In the genomic region with DNA sequence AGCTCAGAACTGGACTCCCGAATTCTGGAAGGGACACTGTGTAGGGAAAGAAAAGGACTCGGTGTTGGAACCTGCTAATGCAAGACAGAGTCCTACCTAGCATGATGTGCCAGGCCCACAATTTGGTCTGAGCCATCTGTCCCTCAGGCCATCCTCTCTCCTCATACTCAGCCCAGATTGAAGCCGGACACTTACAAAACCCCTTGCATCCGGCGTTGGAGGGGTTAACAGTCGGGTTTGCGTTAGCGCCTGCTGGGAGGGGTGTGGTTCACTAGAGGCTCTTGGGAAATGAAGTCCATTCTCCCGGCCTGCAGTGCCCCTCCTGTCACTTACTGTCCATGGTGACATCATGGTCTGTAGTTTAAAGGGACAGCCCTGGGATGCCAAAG, we compare ENCODE assay signal across 8 mouse cellular contexts. TPM values are rescaled to one million over a fixed set of nuclear protein-coding genes. Genes with fewer than 3 reads are reported as not detected.
DNase-seq lines count a peak whose midpoint lies in the region; ATAC-seq and TF ChIP-seq lines count a peak whose summit lies in the region.

No protein-coding gene starts in this region.

- no peaks in the 10 kb centered on the region for H3K9me3 ChIP-seq in MEL (replicated peaks; ENCODE audit: insufficient read depth, low read length)
- no peaks in the 10 kb centered on the region for H3K9me3 ChIP-seq in lung, embryonic 16.5 days (ENCODE audit: control insufficient read depth, low read length)

- TF ChIP-seq POLR2A in MEL (IDR thresholded peaks at IDR 0.05; ENCODE audit: control insufficient read depth in 1 of 2, insufficient read depth in 1 of 2, low read depth in 1 of 2, low read length in 2 of 2, poor library complexity in 1 of 2): no peak; a peak in 2 of 4 replicates

- peak; percentile 95 for DNase-seq in MEL (ENCODE audit: low read depth, low spot score)
- peak; percentile 92 for DNase-seq in cerebellum, adult 8-10 months
- DNase-seq in forelimb bud, embryonic 11.5 days (ENCODE audit: low read depth, low spot score): peak; percentile 90
- DNase-seq in layer of hippocampus, adult 9-10 months (ENCODE audit: low spot score): peak; percentile 86
- peak; percentile 63 for DNase-seq in ovary, postnatal 10 days (ENCODE audit: low spot score)
- peak; percentile 81 to 84 for DNase-seq in thymus, postnatal 10 days (ENCODE audit: low spot score in 2 of 2)

- H3K4me3 ChIP-seq in MEL (ENCODE audit: control insufficient read depth in 1 of 2, insufficient read depth in 1 of 2, low read depth in 2 of 2, low read length in 2 of 2): peak overlapping the region; percentile 54 to 85
- H3K4me3 ChIP-seq in lung, embryonic 16.5 days (ENCODE audit: low read length): peak overlapping the region; percentile 87

- no peak for TF ChIP-seq EP300 in MEL (IDR thresholded peaks at IDR 0.05; ENCODE audit: low read depth in 1 of 2, low read length in 2 of 2)

- peak overlapping the region; percentile 94 for H3K27ac ChIP-seq in MEL (ENCODE audit: control insufficient read depth, low read depth, low read length)
- peak overlapping the region; percentile 99 for H3K27ac ChIP-seq in lung, embryonic 16.5 days (ENCODE audit: low read length)

- TF ChIP-seq CTCF in MEL (IDR thresholded peaks at IDR 0.05 in 2 of 3, conservative IDR thresholded peaks at IDR 0.05 in 1 of 3; ENCODE audit: control insufficient read depth in 1 of 3, insufficient read depth in 1 of 3, low read depth in 2 of 3, low read length in 3 of 3, poor library complexity in 1 of 3, severe bottlenecking in 1 of 3): no peak

- no peaks in the 10 kb centered on the region for H3K27me3 ChIP-seq in MEL (ENCODE audit: control insufficient read depth in 1 of 2, insufficient read depth in 2 of 2, low read length in 2 of 2)
- H3K27me3 ChIP-seq in lung, embryonic 16.5 days (ENCODE audit: control insufficient read depth, insufficient read depth, low read depth, low read length): no peaks in the 10 kb centered on the region

- peak overlapping the region; percentile 92 for H3K4me2 ChIP-seq in lung, embryonic 16.5 days (ENCODE audit: low read depth, low read length)

- H3K36me3 ChIP-seq in MEL (ENCODE audit: control insufficient read depth in 1 of 2, insufficient read depth in 2 of 2, low read length in 2 of 2): peaks cover 0 to 37% of the 10 kb centered on the region in 2 experiments; a peak in 2 of 4 replicates
- peaks cover 4% of the 10 kb centered on the region for H3K36me3 ChIP-seq in lung, embryonic 16.5 days (ENCODE audit: control insufficient read depth, insufficient read depth, low read length)

- peak overlapping the region; percentile 86 for H3K9ac ChIP-seq in MEL (ENCODE audit: control insufficient read depth, low read depth, low read length, poor library complexity, severe bottlenecking)
- H3K9ac ChIP-seq in lung, embryonic 16.5 days (ENCODE audit: low read length): peak overlapping the region; percentile 84

- peak; percentile 80 to 93 for ATAC-seq in hematopoietic stem cell, adult 5-6 weeks (replicated peaks in 1 of 2; ENCODE audit: insufficient read depth in 1 of 2, low FRiP score in 2 of 2, low TSS enrichment in 1 of 2, low read depth in 1 of 2, poor library complexity in 2 of 2, severe bottlenecking in 2 of 2)
- peak; percentile 92 for ATAC-seq in lung, embryonic 16.5 days (ENCODE audit: low read depth)

- 0% methylated on average over 9 of the region's 9 CpGs for WGBS in lung, embryonic 16.5 days

- no peak for TF ChIP-seq RAD21 in MEL (IDR thresholded peaks at IDR 0.05; ENCODE audit: low read depth, low read length)

- H3K4me1 ChIP-seq in MEL (ENCODE audit: control insufficient read depth in 1 of 2, insufficient read depth in 2 of 2, low read length in 2 of 2): peaks cover 6 to 45% of the 10 kb centered on the region in 2 experiments
- peaks cover 12% of the 10 kb centered on the region for H3K4me1 ChIP-seq in lung, embryonic 16.5 days (replicated peaks; ENCODE audit: control insufficient read depth, insufficient read depth, low read length)

- peaks cover 5% of the 10 kb centered on the region; the same call in 1 of the 2 replicates for H3K79me2 ChIP-seq in MEL (ENCODE audit: control insufficient read depth, insufficient read depth, low read length, poor library complexity)

TF ChIP-seq in MEL, 35 proteins besides CTCF, POLR2A, EP300 and RAD21 (continues in another document):
- TF ChIP-seq ZNF384 (IDR thresholded peaks at IDR 0.05; ENCODE audit: low read depth, low read length): peak; percentile 94
- TF ChIP-seq TCF12 (IDR thresholded peaks at IDR 0.05; ENCODE audit: low read depth, low read length): no peak
- no peak for TF ChIP-seq USF1 (IDR thresholded peaks at IDR 0.05; ENCODE audit: low read depth, low read length)
- TF ChIP-seq TBP (IDR thresholded peaks at IDR 0.05; ENCODE audit: low read depth, low read length): no peak
- no peak for TF ChIP-seq CHD1 (IDR thresholded peaks at IDR 0.05; ENCODE audit: low read depth, low read length)
- TF ChIP-seq NRF1 (IDR thresholded peaks at IDR 0.05; ENCODE audit: insufficient read depth, low read depth, low read length, poor library complexity, severe bottlenecking): 0 out of 2 replicates have a peak, but pooled peaks have one; percentile 40
- no peak for TF ChIP-seq UBTF (IDR thresholded peaks at IDR 0.05; ENCODE audit: borderline replicate concordance, insufficient read depth, low read depth, low read length)
- TF ChIP-seq ZKSCAN1 (IDR thresholded peaks at IDR 0.05; ENCODE audit: low read depth, low read length): no peak
- TF ChIP-seq MXI1 (IDR thresholded peaks at IDR 0.05; ENCODE audit: low read depth, low read length): peak; percentile 78
- no peak for TF ChIP-seq MYC (IDR thresholded peaks at IDR 0.05; ENCODE audit: low read depth, low read length)
- peak; percentile 58; the same call in 1 of the 2 replicates for TF ChIP-seq ELF1 (IDR thresholded peaks at IDR 0.05; ENCODE audit: low read depth, low read length)
- TF ChIP-seq MEF2A (IDR thresholded peaks at IDR 0.05; ENCODE audit: extremely low read depth, insufficient replicate concordance, low read depth, low read length, poor library complexity, severe bottlenecking): no peak
- no peak for TF ChIP-seq TAL1 (IDR thresholded peaks at IDR 0.05; ENCODE audit: low read length)
- TF ChIP-seq SMC3 (IDR thresholded peaks at IDR 0.05; ENCODE audit: low read depth, low read length): no peak
- TF ChIP-seq MAX (IDR thresholded peaks at IDR 0.05; ENCODE audit: low read length): no peak
- no peak for TF ChIP-seq MYB (IDR thresholded peaks at IDR 0.05; ENCODE audit: low read depth, low read length)
- TF ChIP-seq NELFE (IDR thresholded peaks at IDR 0.05; ENCODE audit: low read depth, low read length): no peak
- TF ChIP-seq GABPA (IDR thresholded peaks at IDR 0.05; ENCODE audit: low read depth, low read length): no peak
- no peak for TF ChIP-seq JUND (IDR thresholded peaks at IDR 0.05; ENCODE audit: low read depth, low read length)
- TF ChIP-seq ETS1 (IDR thresholded peaks at IDR 0.05; ENCODE audit: low read depth, low read length): peak; percentile 54; the same call in 1 of the 2 replicates
- no peak for TF ChIP-seq ZC3H11A (IDR thresholded peaks at IDR 0.05; ENCODE audit: low read depth, low read length)
- TF ChIP-seq BHLHE40 (IDR thresholded peaks at IDR 0.05; ENCODE audit: borderline replicate concordance, low read depth, low read length): no peak
- no peak for TF ChIP-seq POLR2AphosphoS2 (IDR thresholded peaks at IDR 0.05; ENCODE audit: low read length)
- no peak for TF ChIP-seq ZMIZ1 (IDR thresholded peaks at IDR 0.05; ENCODE audit: low read depth, low read length)
- TF ChIP-seq CHD2 (IDR thresholded peaks at IDR 0.05; ENCODE audit: low read length): no peak
- TF ChIP-seq USF2 (IDR thresholded peaks at IDR 0.05; ENCODE audit: borderline replicate concordance in 1 of 2, insufficient read depth in 1 of 2, low read depth in 1 of 2, low read length in 2 of 2): no peak
- TF ChIP-seq KAT2A (conservative IDR thresholded peaks at IDR 0.05; ENCODE audit: low read depth, low read length): peak; percentile 79
- no peak for TF ChIP-seq RCOR1 (IDR thresholded peaks at IDR 0.05; ENCODE audit: low read depth, low read length)
- TF ChIP-seq MAZ (IDR thresholded peaks at IDR 0.05; ENCODE audit: low read depth, low read length): no peak

RNA-seq across cellular contexts. Expression of gene Ppp2r5b, which starts 0.4 kb away (rescaled TPM):
- 10.4 and 14.7 TPM in 2 replicates for total RNA-seq in MEL (2012; rRNA removed)
- 10 to 100 TPM in 1 of 2 experiments, not detected in 1; 15.6 TPM for polyA plus RNA-seq in MEL (2012; ENCODE audit: insufficient read depth in 1 of 2, insufficient read length in 2 of 2, low read depth in 1 of 2, low replicate concordance in 2 of 2, missing spikeins in 1 of 2)
- total RNA-seq in hematopoietic stem cell, adult 5-6 weeks (2017): 5.5 and 6.2 TPM in 2 replicates
- 17.8 and 20.2 TPM in 2 replicates for polyA plus RNA-seq in lung, embryonic 16.5 days (2015; fragmentation: Nextera tagmentation; extraction: Ambion mirVana)

RNA-seq across cellular contexts. Expression of gene Atg2a, which starts 5.4 kb away (rescaled TPM):
- total RNA-seq in MEL (2012; rRNA removed): 7.9 and 10.6 TPM in 2 replicates
- polyA plus RNA-seq in MEL (2012; ENCODE audit: insufficient read depth in 1 of 2, insufficient read length in 2 of 2, low read depth in 1 of 2, low replicate concordance in 2 of 2, missing spikeins in 1 of 2): 10 to 100 TPM in 1 of 2 experiments, not detected in 1; 21.7 TPM
- 9.5 and 10.6 TPM in 2 replicates for total RNA-seq in hematopoietic stem cell, adult 5-6 weeks (2017)
- 10.3 and 12.6 TPM in 2 replicates for polyA plus RNA-seq in lung, embryonic 16.5 days (2015; fragmentation: Nextera tagmentation; extraction: Ambion mirVana)

RNA-seq across cellular contexts. Expression of gene Gpha2, which starts 9.9 kb away (rescaled TPM):
- not detected in 2 replicates for total RNA-seq in MEL (2012; rRNA removed)
- under 1 TPM in 1 of 2 experiments, not detected in 1; 0.19 TPM for polyA plus RNA-seq in MEL (2012; ENCODE audit: insufficient read depth in 1 of 2, insufficient read length in 2 of 2, low read depth in 1 of 2, low replicate concordance in 2 of 2, missing spikeins in 1 of 2)
- total RNA-seq in hematopoietic stem cell, adult 5-6 weeks (2017): 1.3 TPM in 1 of 2 replicates, not detected in the other
- 0.63 and 0.88 TPM in 2 replicates for polyA plus RNA-seq in lung, embryonic 16.5 days (2015; fragmentation: Nextera tagmentation; extraction: Ambion mirVana)

RNA-seq across cellular contexts. Expression of gene Ehd1, which starts 40.5 kb away (rescaled TPM):
- total RNA-seq in MEL (2012; rRNA removed): 57.8 and 65.9 TPM in 2 replicates
- polyA plus RNA-seq in MEL (2012; ENCODE audit: insufficient read depth in 1 of 2, insufficient read length in 2 of 2, low read depth in 1 of 2, low replicate concordance in 2 of 2, missing spikeins in 1 of 2): 100 to 1,000 TPM in 1 of 2 experiments, not detected in 1; 105 TPM
- total RNA-seq in hematopoietic stem cell, adult 5-6 weeks (2017): 18.4 and 28.4 TPM in 2 replicates
- 77.9 and 81.6 TPM in 2 replicates for polyA plus RNA-seq in lung, embryonic 16.5 days (2015; fragmentation: Nextera tagmentation; extraction: Ambion mirVana)

RNA-seq across cellular contexts. Expression of gene Majin, which starts 51.9 kb away (rescaled TPM):
- total RNA-seq in MEL (2012; rRNA removed): not detected in 2 replicates
- polyA plus RNA-seq in MEL (2012; ENCODE audit: insufficient read depth in 1 of 2, insufficient read length in 2 of 2, low read depth in 1 of 2, low replicate concordance in 2 of 2, missing spikeins in 1 of 2): not detected
- not detected in 2 replicates for total RNA-seq in hematopoietic stem cell, adult 5-6 weeks (2017)
- not detected in 2 replicates for polyA plus RNA-seq in lung, embryonic 16.5 days (2015; fragmentation: Nextera tagmentation; extraction: Ambion mirVana)

Comparison
In these comparisons a context has a peak if more than half of its experiments do, and no peak if none do; other contexts are left out.
1. Peak in every context shown above with its lines: DNase-seq, ATAC-seq, H3K4me3 ChIP-seq and H3K27ac ChIP-seq.